Mouse (Mus musculus) CH12.LX (cell line): ENCODE results near the gene 4930522H14Rik. TPM values are rescaled to one million over a fixed set of nuclear protein-coding genes. Genes with fewer than 3 reads are reported as not detected.

Source experiments
- DNase-seq: peaks from one replicate; pipeline ENCODE4 v3.0.0-alpha.2; 2013; ENCODE audit errors: extremely low read depth
- H3K27ac ChIP-seq: 2 replicates; pipeline ENCODE4 v1.5.1; 2012; ENCODE audit warnings: low read depth, mild to moderate bottlenecking, control low read depth, moderate library complexity; ENCODE audit not compliant: insufficient read depth
- H3K27me3 ChIP-seq: replicated peaks from 2 replicates; pipeline ENCODE3; 2012; ENCODE audit warnings: inconsistent platforms
- H3K36me3 ChIP-seq, 2 experiments: replicated peaks in 1 of 2; 2 replicates each; pipeline versions ENCODE3 to v1.6.1; 2012; ENCODE audit warnings: inconsistent platforms in 1 of 2, low read length in 1 of 2, mild to moderate bottlenecking in 1 of 2, mixed read lengths in 1 of 2, moderate library complexity in 1 of 2; ENCODE audit not compliant: control insufficient read depth in 1 of 2, insufficient read depth in 1 of 2
- H3K4me1 ChIP-seq, 2 experiments: 2 replicates each; pipeline ENCODE4 v1.6.1; 2012; ENCODE audit warnings: inconsistent platforms in 1 of 2, moderate library complexity in 1 of 2; ENCODE audit not compliant: insufficient read depth in 2 of 2, control insufficient read depth in 1 of 2
- H3K4me2 ChIP-seq: 2 replicates; pipeline ENCODE4 v1.6.1; 2012; ENCODE audit warnings: low read depth, mild to moderate bottlenecking, control low read depth; ENCODE audit not compliant: poor library complexity, insufficient read depth, severe bottlenecking
- H3K4me3 ChIP-seq, 3 experiments: fragments of 150-350 bp in 1 of 3; sonication (generic) in 1 of 3; replicated peaks in 1 of 3; 2 replicates each; pipeline versions ENCODE3 to v1.5.1; 2011 to 2012; ENCODE audit warnings: low read depth in 2 of 3, low read length in 2 of 3, mild to moderate bottlenecking in 2 of 3, moderate library complexity in 2 of 3, control low read depth in 1 of 3, improper control_type of control experiment in 1 of 3, inconsistent platforms in 1 of 3, mixed read lengths in 1 of 3; ENCODE audit not compliant: poor library complexity in 1 of 3
- H3K79me2 ChIP-seq: replicated peaks from 2 replicates; pipeline ENCODE4 v1.6.1; 2012; ENCODE audit warnings: mild to moderate bottlenecking, moderate library complexity; ENCODE audit not compliant: control insufficient read depth, poor library complexity, insufficient read depth, severe bottlenecking; ENCODE audit errors: extremely low read depth
- H3K9ac ChIP-seq: 2 replicates; pipeline ENCODE4 v1.6.1; 2012; ENCODE audit warnings: low read depth, mild to moderate bottlenecking, control low read depth, moderate library complexity; ENCODE audit not compliant: insufficient read depth
- H3K9me3 ChIP-seq: replicated peaks from 2 replicates; pipeline ENCODE3; 2012; ENCODE audit warnings: low read length, inconsistent platforms, mixed read lengths
- BHLHE40 ChIP-seq: IDR thresholded peaks from 2 replicates; pipeline ENCODE4 v1.6.1; 2011; ENCODE audit warnings: mild to moderate bottlenecking, low read depth, low read length, improper control_type of control experiment
- CHD1 ChIP-seq: IDR thresholded peaks from 2 replicates; pipeline ENCODE4 v1.6.1; 2012; ENCODE audit warnings: low read depth, low read length, improper control_type of control experiment, inconsistent platforms
- CHD2 ChIP-seq: IDR thresholded peaks from 2 replicates; pipeline ENCODE4 v1.6.1; 2011; ENCODE audit warnings: low read length, improper control_type of control experiment
- CTCF ChIP-seq, 2 experiments: IDR thresholded peaks in 1 of 2; conservative IDR thresholded peaks in 1 of 2; 2 replicates each; pipeline ENCODE4 v1.5.1; 2011 to 2012; ENCODE audit warnings: low read depth in 2 of 2, low read length in 2 of 2, improper control_type of control experiment in 1 of 2, inconsistent platforms in 1 of 2, mild to moderate bottlenecking in 1 of 2, moderate library complexity in 1 of 2
- ETS1 ChIP-seq: conservative IDR thresholded peaks from 2 replicates; pipeline ENCODE4 v1.6.1; 2012; ENCODE audit warnings: low read depth, mild to moderate bottlenecking, inconsistent platforms, low read length, improper control_type of control experiment, moderate library complexity
- HCFC1 ChIP-seq: IDR thresholded peaks from 2 replicates; pipeline ENCODE4 v1.6.1; 2012; ENCODE audit warnings: low read depth, mild to moderate bottlenecking, inconsistent platforms, low read length, improper control_type of control experiment
- IRF4 ChIP-seq: IDR thresholded peaks from 2 replicates; pipeline ENCODE4 v1.6.1; 2014; ENCODE audit warnings: low read depth, mild to moderate bottlenecking, inconsistent platforms, low read length, improper control_type of control experiment
- JUND ChIP-seq: conservative IDR thresholded peaks from 2 replicates; pipeline ENCODE4 v1.6.1; 2011; ENCODE audit warnings: low read depth, low read length, improper control_type of control experiment
- KAT2A ChIP-seq: IDR thresholded peaks from 2 replicates; pipeline ENCODE4 v1.6.1; 2012; ENCODE audit warnings: low read length, improper control_type of control experiment, inconsistent platforms; ENCODE audit not compliant: insufficient replicate concordance
- MAFK ChIP-seq: IDR thresholded peaks from 2 replicates; pipeline ENCODE4 v1.6.1; 2011; ENCODE audit warnings: low read length, improper control_type of control experiment; ENCODE audit not compliant: insufficient replicate concordance
- MAX ChIP-seq: IDR thresholded peaks from 2 replicates; pipeline ENCODE4 v1.6.1; 2011; ENCODE audit warnings: low read length, improper control_type of control experiment
- MEF2A ChIP-seq: IDR thresholded peaks from 2 replicates; pipeline ENCODE4 v1.6.1; 2014; ENCODE audit warnings: low read depth, mild to moderate bottlenecking, inconsistent platforms, low read length, improper control_type of control experiment, borderline replicate concordance
- MXI1 ChIP-seq: IDR thresholded peaks from 2 replicates; pipeline ENCODE4 v1.6.1; 2011; ENCODE audit warnings: mild to moderate bottlenecking, low read depth, low read length, improper control_type of control experiment
- MYC ChIP-seq: IDR thresholded peaks from 2 replicates; pipeline ENCODE4 v1.6.1; 2011; ENCODE audit warnings: low read depth, mild to moderate bottlenecking, improper control_type of control experiment, low read length
- NELFE ChIP-seq: IDR thresholded peaks from 2 replicates; pipeline ENCODE4 v1.6.1; 2011; ENCODE audit warnings: low read depth, low read length, improper control_type of control experiment
- NRF1 ChIP-seq: IDR thresholded peaks from 2 replicates; pipeline ENCODE4 v1.6.1; 2014; ENCODE audit warnings: low read depth, mild to moderate bottlenecking, inconsistent platforms, low read length, improper control_type of control experiment, moderate library complexity
- TBP ChIP-seq: conservative IDR thresholded peaks from 2 replicates; pipeline ENCODE4 v1.6.1; 2011; ENCODE audit warnings: low read depth, low read length, improper control_type of control experiment
- TCF12 ChIP-seq: IDR thresholded peaks from 2 replicates; pipeline ENCODE4 v1.6.1; 2014; ENCODE audit warnings: low read depth, mild to moderate bottlenecking, inconsistent platforms, low read length, improper control_type of control experiment
- UBTF ChIP-seq: IDR thresholded peaks from 2 replicates; pipeline ENCODE4 v1.6.1; 2012; ENCODE audit warnings: low read depth, mild to moderate bottlenecking, inconsistent platforms, low read length, improper control_type of control experiment, moderate library complexity
- USF1 ChIP-seq: IDR thresholded peaks from 2 replicates; pipeline ENCODE4 v1.6.1; 2014; ENCODE audit warnings: low read depth, mild to moderate bottlenecking, inconsistent platforms, low read length, improper control_type of control experiment
- ZC3H11A ChIP-seq: IDR thresholded peaks from 2 replicates; pipeline ENCODE4 v1.6.1; 2012; ENCODE audit warnings: low read depth, mild to moderate bottlenecking, inconsistent platforms, low read length, improper control_type of control experiment
- ZKSCAN1 ChIP-seq: IDR thresholded peaks from 2 replicates; pipeline ENCODE4 v1.6.1; 2012; ENCODE audit warnings: low read depth, inconsistent platforms, low read length, improper control_type of control experiment, borderline replicate concordance
- ZNF384 ChIP-seq: IDR thresholded peaks from 2 replicates; pipeline ENCODE4 v1.6.1; 2012; ENCODE audit warnings: low read depth, low read length, improper control_type of control experiment, inconsistent platforms
- dilution Hi-C: fragments of 300-500 bp; cut with MboI; formaldehyde crosslinking; loops from 2 replicates; pipeline ENCODE4 v1.14.3; 2020; ENCODE audit warnings: low sequenced_read_pairs; ENCODE audit not compliant: extremely low pct_unique_long_range_greater_than_20kb, extremely low pct_ligation_motif_present
- in situ Hi-C: fragments of 300-500 bp; cut with MboI; formaldehyde crosslinking; loops from 3 replicates; pipeline ENCODE4 v1.14.3; 2019; ENCODE audit warnings: low sequenced_read_pairs, low pct_ligation_motif_present, low pct_unique_long_range_greater_than_20kb, mixed read lengths
- polyA plus RNA-seq: library from polyadenylated mRNA; unstranded; fragments of >175 nt; gene quantifications from 2 replicates; pipeline ENCODE4 v1.2.1, GENCODE M21; 2012; ENCODE audit warnings: low read depth; ENCODE audit not compliant: insufficient read length
- total RNA-seq, 2 experiments: library from RNA; depleted of rRNA; stranded (reverse); fragments of 300-350 nt in 1 of 2; fragments of >200 nt in 1 of 2; gene quantifications; 2 replicates each; pipeline ENCODE4 v1.2.3; 2012 to 2014

The 4930522H14Rik gene
- total and polyA plus RNA-seq, 3 experiments = not detected

GRCm38 (mm10) chr4:109504885-109505284 lies 26.2 kb downstream of the 4930522H14Rik start (continued):
- TF ChIP-seq HCFC1 (no peak), NRF1 (no peak), USF1 (no peak), MAFK (no peak), MEF2A (peak; percentile 44; the same call in 1 of the 2 replicates), ZC3H11A (peak; percentile 47; the same call in 1 of the 2 replicates), ZKSCAN1 (no peak), UBTF (no peak), IRF4 (no peak), CHD1 (no peak), NELFE (peak; percentile 42; the same call in 1 of the 2 replicates), KAT2A (no peak), MXI1 (no peak), MYC (no peak)

GRCm38 (mm10) chr4:109498476-109498875 lies 32.6 kb downstream of the 4930522H14Rik start:
- H3K4me2 ChIP-seq = no peak overlapping the region
- H3K9me3 ChIP-seq = no peaks in the 10 kb centered on the region
- no peak overlapping the region for H3K4me3 ChIP-seq
- H3K27me3 ChIP-seq = no peaks in the 10 kb centered on the region
- dilution Hi-C loops (no loop called here), in situ Hi-C loops (no loop called here)
- TF ChIP-seq CTCF (conservative IDR thresholded peaks at IDR 0.05 in 1 of 2, IDR thresholded peaks at IDR 0.05 in 1 of 2; ENCODE audit: low read depth in 2 of 2, low read length in 2 of 2) (no peak), UBTF (no peak), TCF12 (no peak), JUND (no peak), NRF1 (no peak)
- H3K79me2 ChIP-seq = no peaks in the 10 kb centered on the region
- H3K4me1 ChIP-seq = no peaks in the 10 kb centered on the region
- no peak for DNase-seq
- no peak overlapping the region for H3K9ac ChIP-seq
- no peak overlapping the region for H3K27ac ChIP-seq
- H3K36me3 ChIP-seq = no peaks in the 10 kb centered on the region

- Histone ChIP-seq H3K36me3 (no peaks in the 10 kb centered on the region), H3K4me1 (no peaks in the 10 kb centered on the region), H3K4me2 (no peak overlapping the region), H3K4me3 (no peak overlapping the region), H3K9me3 (no peaks in the 10 kb centered on the region), H3K79me2 (no peaks in the 10 kb centered on the region), H3K9ac (no peak overlapping the region), H3K27me3 (no peaks in the 10 kb centered on the region), H3K27ac (no peak overlapping the region)
- dilution Hi-C loops = no loop called here
- no peak for DNase-seq
- TF ChIP-seq NELFE (no peak), ZNF384 (no peak), CHD2 (no peak), ETS1 (no peak), IRF4 (no peak), BHLHE40 (no peak), MAX (no peak), TBP (no peak), CTCF (conservative IDR thresholded peaks at IDR 0.05 in 1 of 2, IDR thresholded peaks at IDR 0.05 in 1 of 2; ENCODE audit: low read depth in 2 of 2, low read length in 2 of 2) (no peak)
- in situ Hi-C loops = no loop called here
These were observed 37.5 kb downstream of the 4930522H14Rik start for GRCm38 (mm10) chr4:109493581-109493980.
